Mouse (Mus musculus) adrenal gland, postnatal 25 days (tissue): ENCODE measurements around the gene Slc25a28. TPM values are rescaled to one million over a fixed set of nuclear protein-coding genes. Genes with fewer than 3 reads are reported as not detected.
A peak's percentile ranks its signal among the peaks of the same experiment; 100 is the strongest.

ENCODE experiments used
- DNase-seq: peaks from one replicate; pipeline ENCODE4 v3.0.0; 2021; ENCODE audit warnings: mixed read lengths
- microRNA-seq, 2 experiments: library from miRNA; unstranded; fragments of <30 nt; microRNA quantifications; one replicate each; pipeline ENCODE4 v1.2.0; 2021
- total RNA-seq: library from RNA; stranded (reverse); gene quantifications from 2 replicates; pipeline ENCODE4 v1.2.3, GENCODE M21; 2021

Slc25a28 gene
- total RNA-seq, 1 experiment from 2014 or later: 96.2 TPM

DNA sequence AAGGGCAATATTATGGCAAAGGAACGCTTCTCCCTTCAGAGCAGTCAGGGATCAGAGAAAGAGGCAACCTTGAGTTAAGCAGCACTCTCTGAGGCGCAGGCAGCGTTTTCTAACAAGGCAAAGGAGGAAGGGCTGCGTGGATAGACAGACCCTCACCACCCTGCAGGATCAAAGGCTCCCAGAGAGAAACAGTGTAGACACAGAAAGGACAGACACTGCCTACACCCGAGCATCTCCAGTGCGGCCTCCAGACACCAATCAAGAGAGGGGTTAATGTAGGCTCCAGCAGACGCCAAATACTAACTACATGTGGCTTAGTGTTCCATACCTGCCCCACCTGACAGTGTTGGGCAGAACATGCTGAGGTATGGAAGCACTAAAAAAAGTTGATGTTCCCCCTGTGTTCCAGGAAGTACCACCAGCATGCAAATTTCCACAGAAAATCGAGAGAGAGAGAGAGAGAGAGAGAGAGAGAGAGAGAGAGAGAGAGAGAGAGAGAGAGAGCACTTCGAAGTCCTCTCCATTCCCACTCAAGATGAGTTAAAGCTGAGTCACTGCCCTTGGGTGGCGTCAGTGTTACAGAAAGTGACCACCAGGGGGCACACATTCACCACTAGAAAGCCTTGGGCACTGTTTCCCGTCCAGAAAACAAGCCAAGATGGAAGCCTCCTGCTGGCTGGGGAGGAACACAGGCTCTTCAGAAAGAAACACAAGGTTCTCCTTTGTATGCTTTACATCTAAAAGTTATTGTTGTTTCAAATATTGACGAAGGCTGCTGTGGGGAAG, 44.0 kb downstream of the Slc25a28 start:
- DNase-seq: peak; percentile 85

DNA sequence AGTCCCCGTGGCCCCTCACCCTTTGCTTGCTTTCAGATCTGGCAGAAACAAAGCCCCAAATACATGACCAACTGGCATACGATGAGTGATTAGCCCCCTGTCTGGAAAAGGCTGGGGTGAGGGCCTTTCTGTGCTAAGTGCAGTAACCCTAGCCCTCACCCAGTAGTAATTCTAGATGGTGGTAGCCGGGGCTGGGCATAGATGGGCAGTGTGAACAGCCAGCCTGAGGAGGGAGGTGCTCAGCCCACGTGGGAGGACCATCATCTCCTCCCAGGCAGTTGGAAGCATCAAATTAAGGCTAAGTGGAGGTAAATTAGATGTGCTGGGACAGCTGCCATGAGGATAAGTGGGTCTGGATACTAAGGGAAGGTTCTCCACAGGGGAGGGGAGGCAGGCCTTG, 45.6 kb downstream of the Slc25a28 start:
- no peak for DNase-seq

DNA sequence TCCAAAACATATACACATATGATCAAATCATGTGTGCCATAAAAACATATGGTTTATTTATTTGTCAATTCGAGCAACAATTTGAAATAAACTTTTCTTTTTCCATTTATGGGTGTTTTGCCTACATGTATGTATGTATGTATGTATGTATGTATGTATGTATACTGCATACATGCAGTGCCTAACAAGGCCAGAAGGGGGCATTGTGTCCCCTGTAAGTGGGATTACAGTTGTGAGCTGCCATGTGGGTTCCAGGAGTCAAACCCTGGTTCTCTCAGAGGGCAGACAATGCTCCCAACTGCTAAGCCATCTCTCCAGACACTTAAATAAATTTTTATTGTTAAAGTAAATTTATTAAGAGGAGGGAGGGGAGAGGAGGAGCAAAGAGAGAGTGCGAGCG, 47.3 kb downstream of the Slc25a28 start:
- no peak for DNase-seq

DNA sequence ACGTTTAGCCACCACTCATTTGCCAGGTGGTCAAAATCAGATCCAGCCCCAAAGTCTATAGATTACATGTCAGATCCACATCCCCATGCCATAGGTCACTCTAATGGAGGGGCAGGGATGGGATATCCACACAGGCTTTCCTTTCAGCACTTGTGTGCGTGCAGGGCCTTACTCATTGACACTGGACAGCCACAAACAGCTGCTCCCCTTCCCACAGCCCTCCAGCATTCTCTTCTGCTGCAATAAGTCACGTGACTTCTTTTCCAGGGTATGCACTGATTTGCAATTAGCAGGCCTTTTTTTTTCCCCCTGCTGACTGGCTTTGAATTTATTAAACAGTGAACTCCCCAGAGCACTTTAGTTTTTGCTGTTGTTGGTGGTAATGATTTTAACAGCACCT, 48.5 kb downstream of the Slc25a28 start:
- no peak for DNase-seq

GRCm38 (mm10) chr19:43623913-43624312, 50.8 kb downstream of the Slc25a28 start:
- DNase-seq: peak; percentile 63

DNA sequence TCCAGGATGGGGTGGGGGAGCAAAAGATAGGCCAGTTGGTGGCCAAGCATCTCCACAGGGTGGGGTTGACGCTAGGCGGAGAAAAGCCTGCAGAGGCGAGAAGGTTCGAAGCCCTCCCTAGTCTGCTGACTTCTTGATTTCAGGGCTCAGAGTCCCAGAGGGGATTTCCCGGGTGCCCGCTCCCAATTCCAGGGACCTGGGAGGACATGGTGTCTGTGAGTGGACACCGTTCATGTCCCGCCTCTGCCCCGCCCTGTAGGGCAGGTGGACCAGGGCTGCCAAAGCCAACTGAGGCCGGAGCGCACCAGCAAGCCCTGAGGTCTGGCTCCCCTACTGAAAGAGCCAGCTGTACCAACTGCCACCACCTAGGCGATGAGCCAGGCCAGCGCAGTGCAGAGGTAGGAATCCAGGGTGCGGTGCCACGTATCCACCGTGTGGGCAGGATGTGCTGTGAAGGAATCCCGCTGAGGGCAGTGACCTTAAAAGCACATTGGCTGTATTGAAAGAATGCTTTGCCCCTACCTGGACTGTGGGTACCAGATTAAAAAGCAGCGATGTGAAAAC, 54.7 kb downstream of the Slc25a28 start:
- no peak for DNase-seq

DNA sequence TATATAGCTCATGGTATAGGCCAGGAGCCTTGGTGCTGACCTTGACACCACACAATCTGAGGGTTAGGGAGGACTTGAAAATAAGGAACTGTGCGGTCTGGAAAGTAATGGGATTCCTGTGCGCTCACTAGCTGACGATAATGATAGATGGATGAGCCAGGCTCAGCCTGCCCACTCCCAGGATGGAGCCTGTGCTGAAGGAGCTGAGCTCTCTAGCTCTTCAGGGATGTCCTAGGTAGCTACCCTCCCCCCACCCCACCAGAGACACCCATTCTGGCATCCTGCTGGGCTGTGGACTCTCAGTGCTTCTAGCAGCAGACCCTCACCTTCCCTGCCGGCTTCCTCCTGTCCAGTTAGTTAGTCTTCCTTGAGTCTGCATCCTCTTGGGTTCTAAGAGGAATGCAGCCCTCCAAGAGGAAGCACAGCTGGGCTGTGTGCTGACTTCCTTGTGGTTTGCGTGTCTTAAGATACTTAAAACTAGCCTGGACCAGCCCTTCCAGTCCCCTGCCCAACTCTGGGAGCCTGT, 56.1 kb downstream of the Slc25a28 start:
- DNase-seq: no peak

GRCm38 (mm10) chr19:43617761-43618349, 56.8 kb downstream of the Slc25a28 start:
- no peak for DNase-seq

DNA sequence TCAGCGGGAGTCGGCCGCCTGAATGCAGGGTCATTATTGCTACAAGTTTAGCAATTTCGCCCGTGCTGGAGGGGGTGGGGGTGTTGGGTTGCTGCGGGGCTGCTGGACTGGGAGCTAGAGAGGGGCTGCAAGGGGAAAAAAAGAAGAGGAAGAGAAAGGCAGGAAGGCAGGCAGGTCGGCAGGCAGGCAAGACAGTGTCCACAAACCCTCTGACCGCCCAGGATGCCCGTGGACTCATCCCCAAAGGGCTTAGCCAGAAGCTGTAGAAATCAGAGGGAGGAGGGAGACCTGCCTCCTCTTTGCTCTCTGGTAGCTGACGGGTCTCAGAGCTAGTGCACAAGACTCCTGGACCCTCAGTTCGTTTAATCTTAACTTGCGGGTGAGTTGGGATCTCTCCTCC, 57.8 kb downstream of the Slc25a28 start:
- no peak for DNase-seq

DNA sequence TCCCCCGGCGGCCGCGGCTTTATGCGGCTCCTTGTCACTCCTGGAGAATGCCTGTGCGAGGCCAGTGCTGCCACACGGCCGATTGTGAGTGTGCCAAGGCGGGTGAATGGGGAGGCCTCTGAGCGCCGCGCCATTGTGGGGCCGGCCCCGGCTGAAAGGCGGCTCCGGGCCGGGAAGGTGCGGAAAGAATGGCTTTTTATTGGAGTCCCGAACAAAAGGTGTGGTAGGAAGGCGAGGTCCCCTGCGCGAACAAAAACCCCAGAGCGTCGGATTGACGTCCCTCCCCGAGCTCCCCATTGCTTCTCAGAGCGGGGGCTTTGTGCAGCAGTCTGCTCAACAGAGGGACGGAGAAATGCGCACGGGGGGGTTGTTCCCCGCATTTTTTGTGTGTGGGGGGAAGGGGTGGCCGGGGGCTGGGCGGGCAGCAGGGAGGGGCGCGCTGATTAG, 58.2 kb downstream of the Slc25a28 start:
- DNase-seq: peak; percentile 39

- DNase-seq: no peak
These were observed 58.9 kb downstream of the Slc25a28 start for GRCm38 (mm10) chr19:43615571-43616414.

DNA sequence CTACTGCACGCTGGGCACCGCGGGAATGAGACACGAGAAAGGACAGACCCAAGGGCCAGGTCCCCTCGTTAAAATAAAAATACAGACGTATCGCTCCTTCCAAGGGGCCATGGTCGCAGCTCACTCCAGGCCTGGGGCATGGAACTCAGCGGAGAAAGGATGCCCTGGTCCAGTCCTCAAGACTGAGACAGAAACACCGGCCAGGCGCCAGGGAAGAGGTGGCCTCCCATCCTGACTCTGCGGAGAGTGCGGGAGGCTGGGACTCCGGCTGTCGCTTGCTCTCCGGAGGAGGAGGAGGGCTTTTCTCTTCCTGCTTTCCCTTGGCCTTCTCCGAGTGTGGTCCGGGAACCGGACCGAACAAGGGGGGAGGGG, 59.6 kb downstream of the Slc25a28 start:
- DNase-seq: no peak

GRCm38 (mm10) chr19:43614341-43615073, 60.2 kb downstream of the Slc25a28 start:
- DNase-seq: no peak

Small RNAs within 50 kb of the gene (microRNA-seq; reads per million reads assigned to microRNA genes)
- gene Gm22646: 0 reads per million in 2 experiments

Other genes with a start within 250 kb of the Slc25a28 start
- 0.21 TPM in 1 of 2 replicates, not detected in the other for gene Cnnm1, start 234.4 kb downstream of the Slc25a28 start, total RNA-seq
- 191 and 315 TPM in 2 replicates for gene Got1, start 150.3 kb downstream of the Slc25a28 start, total RNA-seq
- not detected in 2 replicates for gene Nkx2-3, start 62.6 kb downstream of the Slc25a28 start, total RNA-seq
- 21.6 and 22.9 TPM in 2 replicates for gene Entpd7, start 14.8 kb upstream of the Slc25a28 start, total RNA-seq
- 10.6 and 15.3 TPM in 2 replicates for gene Cutc, start 78.1 kb upstream of the Slc25a28 start, total RNA-seq
- 48.5 and 49.6 TPM in 2 replicates for gene Cox15, start 78.1 kb upstream of the Slc25a28 start, total RNA-seq
- gene Abcc2, start 107.3 kb upstream of the Slc25a28 start, total RNA-seq: 0.06 and 1.9 TPM in 2 replicates